Mouse (Mus musculus) embryonic facial prominence, embryonic 15.5 days (tissue): Measurements from ENCODE around the gene Metap1. TPM values are rescaled to one million over a fixed set of nuclear protein-coding genes. Genes with fewer than 3 reads are reported as not detected.
"Not testable (repeated sequence)": the region's sequence is repeated elsewhere in the genome, so short reads cannot be mapped to it uniquely, and the experiment has no call there.

Experiments
- ATAC-seq: fragments of 200-750 bp; cut with Nextera tagmentation; 2 replicates; pipeline ENCODE4 v1.8.0; 2017; ENCODE audit warnings: low read depth, moderate TSS enrichment; ENCODE audit not compliant: insufficient number of reproducible peaks, low FRiP score, low TSS enrichment
- H3K27ac ChIP-seq: fragments of 300-500 bp; sonication (generic); replicated peaks from 2 replicates; pipeline ENCODE4 v1.5.1; 2015; ENCODE audit warnings: mild to moderate bottlenecking, inconsistent platforms
- H3K27me3 ChIP-seq: fragments of 300-500 bp; sonication (generic); 2 replicates; pipeline ENCODE4 v1.6.1; 2015; ENCODE audit warnings: inconsistent platforms
- H3K36me3 ChIP-seq: fragments of 300-500 bp; sonication (generic); 2 replicates; pipeline ENCODE4 v1.6.1; 2015; ENCODE audit warnings: mild to moderate bottlenecking, inconsistent platforms
- H3K4me1 ChIP-seq: fragments of 300-500 bp; sonication (generic); 2 replicates; pipeline ENCODE4 v1.6.1; 2015; ENCODE audit warnings: inconsistent platforms
- H3K4me2 ChIP-seq: fragments of 300-500 bp; sonication (generic); replicated peaks from 2 replicates; pipeline ENCODE4 v1.6.1; 2015; ENCODE audit warnings: mild to moderate bottlenecking, inconsistent platforms
- H3K4me3 ChIP-seq: fragments of 300-500 bp; sonication (generic); replicated peaks from 2 replicates; pipeline ENCODE4 v1.5.1; 2015; ENCODE audit warnings: mild to moderate bottlenecking, inconsistent platforms
- H3K9ac ChIP-seq: fragments of 300-500 bp; sonication (generic); 2 replicates; pipeline ENCODE4 v1.6.1; 2015; ENCODE audit warnings: inconsistent platforms
- H3K9me3 ChIP-seq: fragments of 300-500 bp; sonication (generic); replicated peaks from 2 replicates; pipeline ENCODE4 v1.6.1; 2016; ENCODE audit warnings: inconsistent platforms
- WGBS: fragments of 180-500 bp; shearing (Covaris S2); methylation state at CpG from one replicate; pipeline ENCODE4 v1.1.7; 2015; 5-methylcytosine and 5-hydroxymethylcytosine counted together
- polyA plus RNA-seq: library from polyadenylated mRNA; unstranded; fragments of >200 nt; fragmentation: Nextera tagmentation; extraction: Ambion mirVana; gene quantifications from 2 replicates; pipeline ENCODE4 v1.2.1, GENCODE M21; 2015

Metap1 gene
- polyA plus RNA-seq, 1 experiment from 2014 or later: 40.3 TPM

GRCm38 (mm10) chr3:138471066-138471465 is 18.2 kb downstream of the Metap1 start:
- Histone ChIP-seq H3K27me3 (no peaks in the 10 kb centered on the region), H3K9me3 (no peaks in the 10 kb centered on the region), H3K9ac (no peak overlapping the region), H3K36me3 (peaks cover 32% of the 10 kb centered on the region), H3K4me3 (no peak overlapping the region), H3K27ac (no peak overlapping the region), H3K4me2 (no peak overlapping the region), H3K4me1 (no peaks in the 10 kb centered on the region)
- 71% methylated on average over 3 of the region's 3 CpGs for WGBS
- ATAC-seq: no peak

DNA sequence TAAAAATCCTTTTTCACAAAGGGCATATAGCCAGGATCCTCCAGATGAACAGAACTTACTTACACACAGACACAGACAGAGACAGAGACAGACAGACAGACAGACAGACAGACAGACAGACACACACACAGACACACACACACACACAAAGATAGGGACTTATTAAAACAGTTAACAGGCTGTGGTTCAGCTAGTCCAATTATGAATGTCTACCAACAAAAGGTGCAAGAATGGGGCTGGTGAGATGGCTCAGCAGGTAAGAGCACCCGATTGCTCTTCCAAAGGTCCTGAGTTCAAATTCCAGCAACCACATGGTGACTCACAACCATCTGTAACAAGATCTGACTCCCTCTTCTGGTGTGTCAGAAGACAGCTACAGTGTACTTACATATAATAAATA is 22.7 kb downstream of the Metap1 start:
- not testable (repeated sequence) for H3K9ac ChIP-seq, ATAC-seq, H3K9me3 ChIP-seq, H3K27ac ChIP-seq, H3K4me3 ChIP-seq, H3K27me3 ChIP-seq, H3K4me1 ChIP-seq, H3K4me2 ChIP-seq
- WGBS: 96% methylated on average over 1 of the region's 1 CpGs
- H3K36me3 ChIP-seq: peaks cover 68% of the 10 kb centered on the region

- no peaks in the 10 kb centered on the region for H3K27me3 ChIP-seq
- H3K9ac ChIP-seq: no peak overlapping the region
- H3K27ac ChIP-seq: no peak overlapping the region
- no peaks in the 10 kb centered on the region for H3K9me3 ChIP-seq
- no peak overlapping the region for H3K4me2 ChIP-seq
- no peak overlapping the region for H3K4me3 ChIP-seq
- ATAC-seq: no peak
- peaks cover 78% of the 10 kb centered on the region for H3K36me3 ChIP-seq
- WGBS: 63% methylated on average over 16 of the region's 16 CpGs
- H3K4me1 ChIP-seq: no peaks in the 10 kb centered on the region
Observed at GRCm38 (mm10) chr3:138464573-138465147, 24.7 kb downstream of the Metap1 start.

DNA sequence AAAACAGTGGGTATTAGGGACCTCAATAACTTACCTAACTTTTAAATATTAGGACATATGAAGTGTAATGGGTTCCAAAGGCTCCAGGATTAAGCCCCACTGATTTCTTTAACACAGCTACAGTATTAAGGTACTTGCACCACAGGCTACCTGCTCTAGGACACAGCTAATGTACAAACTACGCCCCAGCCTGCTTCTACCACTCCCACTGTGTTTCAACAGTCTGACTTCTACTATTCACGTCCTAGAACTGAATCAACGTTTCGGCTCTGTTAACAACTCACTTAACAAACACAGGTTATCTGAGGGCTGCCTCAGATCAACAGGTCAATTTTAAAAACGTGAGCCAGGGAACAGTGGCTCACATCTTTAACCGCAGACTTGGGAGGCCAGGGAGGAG is 25.5 kb downstream of the Metap1 start:
- no peak overlapping the region for H3K4me2 ChIP-seq
- no peak overlapping the region for H3K4me3 ChIP-seq
- H3K9ac ChIP-seq: no peak overlapping the region
- no peaks in the 10 kb centered on the region for H3K27me3 ChIP-seq
- no peaks in the 10 kb centered on the region for H3K9me3 ChIP-seq
- ATAC-seq: no peak
- H3K27ac ChIP-seq: no peak overlapping the region
- WGBS: 84% methylated on average over 6 of the region's 6 CpGs
- H3K4me1 ChIP-seq: no peaks in the 10 kb centered on the region
- H3K36me3 ChIP-seq: peaks cover 80% of the 10 kb centered on the region

DNA sequence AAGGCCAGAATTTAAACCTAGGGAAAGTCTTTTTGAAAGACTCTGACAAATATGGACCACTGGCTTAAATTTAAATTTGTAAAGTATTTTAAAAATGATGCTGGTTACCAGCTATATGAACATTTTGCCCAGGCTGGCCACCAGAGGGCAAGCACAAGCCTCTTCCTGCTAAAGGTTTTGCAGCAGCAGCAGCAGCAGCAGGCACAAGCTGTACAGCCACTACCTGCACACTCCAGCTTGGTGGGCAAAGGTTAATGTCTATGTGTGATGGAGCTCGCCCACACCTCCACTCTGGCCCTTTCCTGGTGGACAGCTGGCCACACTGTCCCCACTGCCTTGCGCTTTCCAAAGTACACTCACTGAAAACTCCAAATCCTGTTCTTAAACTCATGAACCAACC is 26.2 kb downstream of the Metap1 start:
- WGBS: 73% methylated on average over 2 of the region's 2 CpGs
- Histone ChIP-seq H3K4me2 (no peak overlapping the region), H3K36me3 (peaks cover 79% of the 10 kb centered on the region), H3K27me3 (no peaks in the 10 kb centered on the region), H3K4me1 (no peaks in the 10 kb centered on the region), H3K27ac (no peak overlapping the region), H3K9me3 (no peaks in the 10 kb centered on the region), H3K9ac (no peak overlapping the region), H3K4me3 (no peak overlapping the region)
- ATAC-seq: no peak

GRCm38 (mm10) chr3:138461832-138462231 is 27.5 kb downstream of the Metap1 start:
- no peaks in the 10 kb centered on the region for H3K9me3 ChIP-seq
- no peak overlapping the region for H3K27ac ChIP-seq
- no peaks in the 10 kb centered on the region for H3K27me3 ChIP-seq
- H3K36me3 ChIP-seq: peaks cover 82% of the 10 kb centered on the region
- no peaks in the 10 kb centered on the region for H3K4me1 ChIP-seq
- 88% methylated on average over 3 of the region's 3 CpGs for WGBS
- no peak for ATAC-seq
- no peak overlapping the region for H3K9ac ChIP-seq
- H3K4me3 ChIP-seq: no peak overlapping the region
- no peak overlapping the region for H3K4me2 ChIP-seq

DNA sequence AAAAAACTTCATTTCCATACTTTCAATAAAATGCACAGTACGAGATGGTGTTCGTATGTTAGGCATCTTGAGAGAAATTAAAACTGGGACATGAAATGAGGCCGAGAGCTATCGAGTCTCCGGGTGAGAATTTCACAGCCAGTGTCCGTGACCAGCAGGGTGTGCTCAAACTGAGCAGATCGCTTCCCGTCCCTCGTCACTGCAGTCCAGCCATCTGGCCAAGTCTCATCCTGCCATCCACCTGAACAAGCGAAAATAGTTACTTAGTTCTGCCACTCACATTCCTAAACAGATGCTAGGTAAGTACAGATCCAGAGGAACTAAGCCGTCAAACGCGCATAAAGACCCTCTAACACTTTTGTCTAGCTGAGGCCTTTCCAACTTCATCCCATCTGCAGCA is 29.1 kb downstream of the Metap1 start:
- no peak for ATAC-seq
- 82% methylated on average over 13 of the region's 13 CpGs for WGBS
- Histone ChIP-seq H3K9ac (no peak overlapping the region), H3K4me2 (no peak overlapping the region), H3K27ac (no peak overlapping the region), H3K9me3 (no peaks in the 10 kb centered on the region), H3K4me3 (no peak overlapping the region), H3K27me3 (no peaks in the 10 kb centered on the region), H3K4me1 (no peaks in the 10 kb centered on the region), H3K36me3 (peaks cover 87% of the 10 kb centered on the region)

GRCm38 (mm10) chr3:138458441-138458840 is 30.9 kb downstream of the Metap1 start:
- Histone ChIP-seq H3K27me3 (no peaks in the 10 kb centered on the region), H3K27ac (no peak overlapping the region), H3K9ac (no peak overlapping the region), H3K4me3 (no peak overlapping the region), H3K36me3 (peaks cover 85% of the 10 kb centered on the region), H3K9me3 (no peaks in the 10 kb centered on the region), H3K4me1 (no peaks in the 10 kb centered on the region), H3K4me2 (no peak overlapping the region)
- ATAC-seq: no peak
- 97% methylated on average over 3 of the region's 3 CpGs for WGBS

GRCm38 (mm10) chr3:138454711-138455435 is 34.4 kb downstream of the Metap1 start:
- Histone ChIP-seq H3K27me3 (no peaks in the 10 kb centered on the region), H3K4me3 (no peak overlapping the region), H3K4me1 (no peaks in the 10 kb centered on the region), H3K9me3 (no peaks in the 10 kb centered on the region), H3K36me3 (peaks cover 88% of the 10 kb centered on the region), H3K9ac (no peak overlapping the region), H3K4me2 (no peak overlapping the region), H3K27ac (no peak overlapping the region)
- whole genome bisulfite sequencing: 86% methylated on average over 13 of the region's 13 CpGs
- ATAC-seq: no peak

DNA sequence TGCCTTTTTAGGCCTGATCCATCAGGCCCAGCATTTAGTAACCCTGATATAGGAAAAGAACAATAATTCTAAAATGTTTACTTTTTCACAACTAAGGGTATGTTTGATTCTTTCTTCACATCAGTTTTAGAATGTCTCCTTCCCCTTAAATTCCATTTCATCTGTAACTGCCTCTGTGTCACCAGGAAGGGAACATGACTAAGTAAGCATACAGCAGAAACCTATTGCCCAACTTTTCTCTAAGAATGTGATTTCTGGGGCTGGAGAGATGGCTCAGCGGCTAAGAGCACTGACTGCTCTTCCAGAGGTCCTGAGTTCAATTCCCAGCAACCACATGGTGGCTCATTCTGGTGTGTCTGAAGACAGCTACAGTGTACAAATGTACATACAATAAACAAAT is 35.1 kb downstream of the Metap1 start:
- H3K27me3 ChIP-seq: no peaks in the 10 kb centered on the region
- H3K4me2 ChIP-seq: no peak overlapping the region
- H3K9me3 ChIP-seq: no peaks in the 10 kb centered on the region
- no peak overlapping the region for H3K4me3 ChIP-seq
- no peaks in the 10 kb centered on the region for H3K4me1 ChIP-seq
- 89% methylated on average over 1 of the region's 1 CpGs for WGBS
- no peak overlapping the region for H3K27ac ChIP-seq
- no peak for ATAC-seq
- H3K9ac ChIP-seq: no peak overlapping the region
- H3K36me3 ChIP-seq: peaks cover 87% of the 10 kb centered on the region

DNA sequence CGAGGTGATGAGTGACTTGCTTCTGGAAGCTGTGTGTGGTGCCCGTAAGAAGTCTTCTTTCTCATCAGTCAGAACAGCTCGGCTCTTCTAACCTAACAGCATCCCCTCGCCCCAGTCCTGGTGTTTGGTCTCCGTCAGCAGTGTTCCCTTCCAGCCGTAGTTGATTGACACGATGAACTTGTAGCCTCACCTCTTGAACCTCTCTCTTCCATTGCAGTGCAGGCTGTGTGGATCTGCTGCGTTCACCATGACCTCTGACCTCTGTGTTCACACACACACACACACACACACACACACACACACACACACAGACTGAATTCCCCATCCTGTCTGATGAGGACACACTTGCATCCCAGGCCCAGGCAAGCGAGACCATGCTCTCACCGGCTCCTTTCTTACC is 37.1 kb downstream of the Metap1 start:
- Histone ChIP-seq H3K27me3 (no peaks in the 10 kb centered on the region), H3K36me3 (peaks cover 86% of the 10 kb centered on the region), H3K4me2 (no peak overlapping the region), H3K9me3 (no peaks in the 10 kb centered on the region), H3K4me1 (no peaks in the 10 kb centered on the region), H3K9ac (no peak overlapping the region), H3K4me3 (no peak overlapping the region), H3K27ac (no peak overlapping the region)
- WGBS: 81% methylated on average over 10 of the region's 10 CpGs
- ATAC-seq: no peak
